Mouse (Mus musculus): ENCODE data around the gene Aldh3a2.

Gene Aldh3a2

GRCm38 (mm10) chr11:61278445-61279077 is 11.3 kb upstream of the Aldh3a2 start:
- TF ChIP-seq POU5F1 (IDR thresholded peaks at IDR 0.05; ENCODE audit: borderline replicate concordance, low read length): no peak
- Histone ChIP-seq H3K9me3 (ENCODE audit: low read length) (no peaks in the 10 kb centered on the region), H3K4me1 (replicated peaks; ENCODE audit: low read depth, low read length) (peaks cover 8% of the 10 kb centered on the region; the same call in 1 of the 2 replicates), H3K36me3 (ENCODE audit: insufficient read depth, low read length) (no peaks in the 10 kb centered on the region), H3K27me3 (ENCODE audit: insufficient read depth, low read length) (0 out of 2 replicates have a peak, but pooled peaks cover 7% of the 10 kb centered on the region), H3K4me3 (replicated peaks; ENCODE audit: low read length) (no peak overlapping the region)

- Histone ChIP-seq H3K27me3 (ENCODE audit: insufficient read depth, low read length) (0 out of 2 replicates have a peak, but pooled peaks cover 7% of the 10 kb centered on the region), H3K4me1 (replicated peaks; ENCODE audit: low read depth, low read length) (peaks cover 8% of the 10 kb centered on the region; the same call in 1 of the 2 replicates), H3K9me3 (ENCODE audit: low read length) (no peaks in the 10 kb centered on the region), H3K36me3 (ENCODE audit: insufficient read depth, low read length) (no peaks in the 10 kb centered on the region), H3K4me3 (replicated peaks; ENCODE audit: low read length) (no peak overlapping the region)
- TF ChIP-seq CTCF (conservative IDR thresholded peaks at IDR 0.05; ENCODE audit: low read length) (no peak), NANOG (IDR thresholded peaks at IDR 0.05; ENCODE audit: borderline replicate concordance, low read length) (no peak), POU5F1 (IDR thresholded peaks at IDR 0.05; ENCODE audit: borderline replicate concordance, low read length) (no peak)
Observed at GRCm38 (mm10) chr11:61277937-61278336, 10.7 kb upstream of the Aldh3a2 start.

- no peaks in the 10 kb centered on the region for H3K36me3 ChIP-seq (ENCODE audit: insufficient read depth, low read length)
- H3K27me3 ChIP-seq (ENCODE audit: insufficient read depth, low read length): peaks cover 11% of the 10 kb centered on the region; the same call in 1 of the 2 replicates
- no peaks in the 10 kb centered on the region for H3K9me3 ChIP-seq (ENCODE audit: low read length)
- no peak overlapping the region for H3K4me3 ChIP-seq (replicated peaks; ENCODE audit: low read length)
- TF ChIP-seq CTCF (conservative IDR thresholded peaks at IDR 0.05; ENCODE audit: low read length): no peak
- TF ChIP-seq NANOG (IDR thresholded peaks at IDR 0.05; ENCODE audit: borderline replicate concordance, low read length): no peak
- no peak for TF ChIP-seq POU5F1 (IDR thresholded peaks at IDR 0.05; ENCODE audit: borderline replicate concordance, low read length)
- H3K4me1 ChIP-seq (replicated peaks; ENCODE audit: low read depth, low read length): peaks cover 5% of the 10 kb centered on the region; the same call in 1 of the 2 replicates
Observed at GRCm38 (mm10) chr11:61276482-61276881, 9.2 kb upstream of the Aldh3a2 start.

GRCm38 (mm10) chr11:61275106-61275505 is 7.8 kb upstream of the Aldh3a2 start:
- no peak for TF ChIP-seq POU5F1 (IDR thresholded peaks at IDR 0.05; ENCODE audit: borderline replicate concordance, low read length)
- no peak for TF ChIP-seq NANOG (IDR thresholded peaks at IDR 0.05; ENCODE audit: borderline replicate concordance, low read length)
- TF ChIP-seq CTCF (conservative IDR thresholded peaks at IDR 0.05; ENCODE audit: low read length): no peak
- Histone ChIP-seq H3K9me3 (ENCODE audit: low read length) (no peaks in the 10 kb centered on the region), H3K4me1 (replicated peaks; ENCODE audit: low read depth, low read length) (peaks cover 5% of the 10 kb centered on the region; the same call in 1 of the 2 replicates), H3K36me3 (ENCODE audit: insufficient read depth, low read length) (no peaks in the 10 kb centered on the region), H3K4me3 (replicated peaks; ENCODE audit: low read length) (no peak overlapping the region), H3K27me3 (ENCODE audit: insufficient read depth, low read length) (peaks cover 14% of the 10 kb centered on the region)

GRCm38 (mm10) chr11:61274421-61274820 is 7.2 kb upstream of the Aldh3a2 start:
- Histone ChIP-seq H3K27me3 (ENCODE audit: insufficient read depth, low read length) (peaks cover 20% of the 10 kb centered on the region), H3K4me1 (replicated peaks; ENCODE audit: low read depth, low read length) (peaks cover 5% of the 10 kb centered on the region; the same call in 1 of the 2 replicates), H3K4me3 (replicated peaks; ENCODE audit: low read length) (no peak overlapping the region), H3K36me3 (ENCODE audit: insufficient read depth, low read length) (no peaks in the 10 kb centered on the region), H3K9me3 (ENCODE audit: low read length) (no peaks in the 10 kb centered on the region)
- TF ChIP-seq NANOG (IDR thresholded peaks at IDR 0.05; ENCODE audit: borderline replicate concordance, low read length) (no peak), POU5F1 (IDR thresholded peaks at IDR 0.05; ENCODE audit: borderline replicate concordance, low read length) (no peak), CTCF (conservative IDR thresholded peaks at IDR 0.05; ENCODE audit: low read length) (no peak)

- no peak for TF ChIP-seq NANOG (IDR thresholded peaks at IDR 0.05; ENCODE audit: borderline replicate concordance, low read length)
- TF ChIP-seq CTCF (conservative IDR thresholded peaks at IDR 0.05; ENCODE audit: low read length): no peak
- no peak for TF ChIP-seq POU5F1 (IDR thresholded peaks at IDR 0.05; ENCODE audit: borderline replicate concordance, low read length)
- H3K4me1 ChIP-seq (replicated peaks; ENCODE audit: low read depth, low read length): peaks cover 5% of the 10 kb centered on the region; the same call in 1 of the 2 replicates
Observed at GRCm38 (mm10) chr11:61273928-61274327, 6.7 kb upstream of the Aldh3a2 start.

GRCm38 (mm10) chr11:61271612-61272011 is 4.3 kb upstream of the Aldh3a2 start:
- Histone ChIP-seq H3K36me3 (ENCODE audit: insufficient read depth, low read length) (no peaks in the 10 kb centered on the region), H3K27me3 (ENCODE audit: insufficient read depth, low read length) (peaks cover 23% of the 10 kb centered on the region), H3K9me3 (ENCODE audit: low read length) (no peaks in the 10 kb centered on the region), H3K4me1 (replicated peaks; ENCODE audit: low read depth, low read length) (peaks cover 5% of the 10 kb centered on the region; the same call in 1 of the 2 replicates), H3K4me3 (replicated peaks; ENCODE audit: low read length) (no peak overlapping the region)
- no peak for TF ChIP-seq CTCF (conservative IDR thresholded peaks at IDR 0.05; ENCODE audit: low read length)
- TF ChIP-seq POU5F1 (IDR thresholded peaks at IDR 0.05; ENCODE audit: borderline replicate concordance, low read length): no peak
- no peak for TF ChIP-seq NANOG (IDR thresholded peaks at IDR 0.05; ENCODE audit: borderline replicate concordance, low read length)

More at GRCm38 (mm10) chr11:61273928-61274327, 6.7 kb upstream of the Aldh3a2 start:
- peaks cover 20% of the 10 kb centered on the region for H3K27me3 ChIP-seq (ENCODE audit: insufficient read depth, low read length)
- H3K9me3 ChIP-seq (ENCODE audit: low read length): no peaks in the 10 kb centered on the region
- no peak overlapping the region for H3K4me3 ChIP-seq (replicated peaks; ENCODE audit: low read length)
- no peaks in the 10 kb centered on the region for H3K36me3 ChIP-seq (ENCODE audit: insufficient read depth, low read length)

- H3K4me3 ChIP-seq (replicated peaks; ENCODE audit: low read length): no peak overlapping the region
- no peaks in the 10 kb centered on the region for H3K9me3 ChIP-seq (ENCODE audit: low read length)
- H3K36me3 ChIP-seq (ENCODE audit: insufficient read depth, low read length): no peaks in the 10 kb centered on the region
- peaks cover 17% of the 10 kb centered on the region for H3K4me1 ChIP-seq (replicated peaks; ENCODE audit: low read depth, low read length)
- H3K27me3 ChIP-seq (ENCODE audit: insufficient read depth, low read length): peaks cover 23% of the 10 kb centered on the region
- TF ChIP-seq CTCF (conservative IDR thresholded peaks at IDR 0.05; ENCODE audit: low read length): no peak
- no peak for TF ChIP-seq NANOG (IDR thresholded peaks at IDR 0.05; ENCODE audit: borderline replicate concordance, low read length)
- no peak for TF ChIP-seq POU5F1 (IDR thresholded peaks at IDR 0.05; ENCODE audit: borderline replicate concordance, low read length)
Observed at GRCm38 (mm10) chr11:61270406-61270805, 3.1 kb upstream of the Aldh3a2 start.

Data from E14TG2a.4 (cell line).